Mouse (Mus musculus): ENCODE results near the gene Ddi1. TPM values are rescaled to one million over a fixed set of nuclear protein-coding genes. Genes with fewer than 3 reads are reported as not detected.

The Ddi1 gene
- 0.01 TPM in 2 replicates for polyA plus RNA-seq (2012; rRNA removed; ENCODE audit: low replicate concordance)

DNA sequence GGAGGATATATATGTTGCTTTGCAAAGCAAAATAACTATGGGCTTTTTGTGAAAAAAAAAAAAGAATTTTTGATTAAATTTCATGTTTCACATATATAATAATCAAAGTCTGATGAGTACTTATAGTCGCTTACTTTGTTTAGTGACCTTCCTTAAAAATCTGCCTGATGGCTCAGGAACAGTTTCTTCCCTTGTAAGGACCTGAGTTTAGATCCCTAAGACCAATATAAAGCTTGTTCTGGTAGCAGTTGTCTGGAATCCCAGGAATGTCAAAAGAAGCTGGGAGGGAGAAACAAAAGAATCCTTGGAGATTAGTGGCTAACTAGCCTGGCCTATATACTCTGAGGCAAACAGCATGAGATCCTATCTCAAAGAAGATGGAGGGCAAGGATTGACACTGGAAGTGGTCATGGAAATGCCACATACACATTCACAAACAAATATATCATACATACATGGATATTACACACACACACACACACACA is at the start of gene Ddi1:
Gene Ddi1 (minus strand): TSS at position 51 of the 485 bp plus-strand sequence.

Other genes with a start within 250 kb of the Ddi1 start
- gene Pdgfd, start 101.3 kb downstream of the Ddi1 start, polyA plus RNA-seq (2012; rRNA removed; ENCODE audit: low replicate concordance), result 10.6 and 15.9 TPM in 2 replicates

Data from subcutaneous adipose tissue, adult 2 months (tissue).